Mouse (Mus musculus) layer of hippocampus, adult 11-12 months (tissue): ENCODE results near the gene Tmem266.

ENCODE experiments used
- DNase-seq: peaks from one replicate; pipeline ENCODE4 v3.0.0; 2022; ENCODE audit warnings: low spot score

The Tmem266 gene

DNA sequence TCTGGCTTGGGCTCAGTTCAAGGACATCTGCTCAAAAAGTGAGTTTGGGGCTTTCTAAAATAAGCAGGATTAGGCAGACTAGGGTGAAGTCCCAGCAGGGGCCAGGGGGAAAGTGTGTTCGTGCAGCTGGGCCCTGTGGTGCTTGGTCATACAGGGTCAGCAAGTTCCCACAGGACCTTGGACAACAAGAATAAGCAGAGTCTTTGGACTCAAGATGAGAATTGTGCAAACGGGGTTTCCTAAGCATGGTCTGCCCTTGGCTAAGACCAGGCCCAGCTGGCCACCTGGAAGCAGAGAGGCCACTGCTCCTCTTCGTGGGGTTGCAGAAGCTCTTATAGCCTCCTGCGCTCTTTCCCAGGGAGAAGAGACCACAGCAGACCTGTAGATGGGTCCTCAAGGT, 77.5 kb downstream of the Tmem266 start:
- DNase-seq, result no peak

DNA sequence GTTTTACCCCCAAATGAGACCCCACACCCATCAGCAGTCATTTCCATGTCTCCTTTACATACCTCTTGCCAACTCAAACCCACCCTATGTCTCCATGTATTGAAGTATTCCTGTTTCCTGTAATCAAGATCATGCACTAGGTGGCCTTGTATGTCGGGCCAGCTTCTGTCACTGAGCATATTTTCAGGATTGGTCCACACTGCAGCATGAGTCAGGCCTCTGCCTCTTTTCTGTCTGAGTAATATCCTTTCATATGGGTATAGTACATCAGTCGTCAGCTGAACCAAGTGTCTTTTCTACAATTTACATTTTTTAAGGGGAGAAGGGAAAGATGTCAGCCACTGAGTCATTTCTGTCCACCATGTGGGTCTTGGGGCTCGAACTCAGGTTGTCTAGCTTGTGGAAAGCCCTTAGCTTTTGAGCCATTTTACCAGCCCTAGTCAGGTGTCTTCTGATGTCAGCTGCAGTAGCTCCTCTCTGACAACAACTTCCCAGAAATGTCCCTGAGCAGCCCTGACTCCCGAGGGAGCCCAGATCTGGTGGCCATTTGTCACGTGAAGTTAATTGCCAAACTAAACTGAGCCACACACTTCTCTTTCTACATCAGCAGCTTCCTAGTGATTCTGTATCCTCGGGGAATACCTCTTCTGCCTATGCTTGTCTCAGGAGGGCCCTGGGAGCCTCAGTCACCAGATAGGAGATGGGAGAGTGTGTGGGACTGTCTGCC, 78.4 kb downstream of the Tmem266 start:
- no peak for DNase-seq

DNA sequence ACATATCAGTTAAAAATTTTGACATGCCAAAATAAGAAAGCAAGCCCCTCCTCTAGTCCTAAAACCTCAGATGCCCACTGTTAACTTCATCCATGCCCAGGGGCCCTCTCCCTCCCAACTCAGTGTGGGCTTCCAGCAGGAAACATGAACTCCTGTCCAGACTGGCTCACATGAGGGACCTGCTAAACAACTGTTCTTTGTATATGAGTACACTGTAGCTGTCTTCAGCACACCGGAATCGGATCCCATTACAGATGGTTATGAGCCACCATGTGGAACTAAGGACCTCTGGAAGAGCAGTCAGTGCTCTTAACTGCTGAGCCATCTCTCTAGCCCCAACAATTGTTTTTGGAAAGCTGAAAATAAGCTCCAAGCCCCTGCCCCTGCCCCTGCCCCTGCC, 80.1 kb downstream of the Tmem266 start:
- DNase-seq, result no peak

DNA sequence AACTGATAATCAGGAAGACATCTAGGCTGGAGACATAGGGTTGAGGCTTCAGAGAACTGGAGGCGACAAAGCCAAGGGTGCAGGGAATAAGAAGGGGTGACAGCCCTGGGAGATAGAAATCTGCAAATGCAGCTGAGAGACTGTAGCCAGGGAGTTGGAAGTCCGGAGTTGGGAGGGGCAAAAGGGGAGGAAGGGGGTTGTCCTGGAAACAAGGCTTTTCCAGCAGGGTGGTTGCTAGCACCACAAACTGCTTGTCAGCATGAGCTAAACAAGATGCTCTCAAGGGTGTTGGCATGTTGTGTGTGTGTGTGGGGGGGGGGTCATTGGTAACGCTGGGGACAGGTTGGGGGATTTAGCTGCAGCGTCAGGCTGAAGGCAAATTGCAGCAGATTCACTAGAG, 82.1 kb downstream of the Tmem266 start:
- no peak for DNase-seq

- no peak for DNase-seq
These were observed 83.1 kb downstream of the Tmem266 start for GRCm38 (mm10) chr9:55409833-55410232.

- DNase-seq, result no peak
These were observed 83.7 kb downstream of the Tmem266 start for GRCm38 (mm10) chr9:55410430-55410829.

GRCm38 (mm10) chr9:55411154-55411553, 84.4 kb downstream of the Tmem266 start:
- DNase-seq, result no peak

- DNase-seq, result no peak
These were observed 95.1 kb downstream of the Tmem266 start for GRCm38 (mm10) chr9:55421786-55422185.

DNA sequence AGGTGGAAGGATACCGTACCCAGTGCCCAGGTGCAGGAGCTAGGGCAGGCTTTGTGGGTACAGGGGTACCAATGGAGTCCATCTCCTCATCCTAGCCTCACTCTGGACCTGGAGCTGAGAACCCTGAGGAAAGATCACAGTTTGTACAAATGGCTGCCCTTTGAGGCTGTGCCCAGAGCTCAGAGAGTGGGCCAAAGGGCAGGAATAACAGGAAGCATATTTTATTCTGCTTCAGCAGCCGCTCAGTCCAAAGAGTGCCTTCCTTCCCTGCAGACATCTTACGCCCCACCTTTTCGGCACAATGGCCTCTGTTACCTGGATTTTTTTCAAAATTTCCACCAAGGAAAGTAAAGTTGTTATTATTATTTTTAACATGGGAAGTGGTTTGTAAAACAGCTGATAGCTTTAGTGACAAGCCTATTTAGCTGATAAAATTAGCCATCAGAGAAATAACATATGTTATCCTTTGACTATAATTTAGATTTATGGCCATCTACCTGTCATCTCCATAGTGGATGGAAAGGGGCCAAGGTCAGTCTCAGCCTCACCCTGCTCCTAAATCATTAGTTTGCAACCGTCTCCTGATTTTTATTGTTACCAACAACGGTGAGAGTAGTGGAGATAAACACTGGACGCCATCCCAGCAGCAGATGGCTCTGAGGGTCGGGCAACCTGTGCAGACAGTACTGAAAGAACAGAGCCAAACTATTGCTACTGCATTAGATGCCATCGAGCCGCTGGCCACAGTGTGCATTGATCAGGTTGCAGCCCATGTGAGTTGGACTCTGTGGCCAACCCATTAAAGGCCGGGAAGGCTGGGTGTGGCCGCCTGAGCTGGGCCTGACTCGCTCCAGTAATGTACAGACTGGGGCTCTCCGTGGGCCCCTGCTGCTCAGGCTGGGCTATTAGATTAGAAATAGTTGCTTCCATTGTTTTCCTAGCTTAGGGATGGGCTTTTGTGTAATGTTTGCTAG, 97.0 kb downstream of the Tmem266 start:
- no peak for DNase-seq

DNA sequence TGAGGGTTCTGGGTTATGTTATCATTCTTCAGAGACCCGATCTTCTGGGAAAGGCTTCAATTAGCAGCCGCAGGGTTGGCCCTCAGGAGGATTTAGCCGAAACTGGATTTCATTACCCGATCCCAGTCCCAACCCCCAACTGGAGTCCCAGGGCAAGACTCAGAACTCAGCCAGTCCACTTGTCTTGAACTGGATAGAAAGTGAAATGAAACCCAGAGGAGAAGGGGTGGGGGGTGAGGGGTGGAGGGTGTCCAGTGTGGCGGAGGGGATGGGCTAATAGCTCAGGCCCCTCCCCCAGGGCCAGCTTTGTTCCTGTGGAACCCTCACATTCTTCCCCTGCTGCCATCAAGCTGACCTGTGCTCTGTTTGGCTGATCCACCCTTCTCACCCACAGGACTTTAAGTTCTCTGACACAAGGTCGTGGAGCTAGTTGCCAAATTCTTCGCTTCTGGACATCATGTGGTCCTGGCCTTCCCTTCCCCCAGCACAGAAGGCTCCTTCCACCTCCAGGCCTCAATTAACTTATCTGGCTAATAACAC, 98.6 kb downstream of the Tmem266 start:
- DNase-seq, result no peak

DNA sequence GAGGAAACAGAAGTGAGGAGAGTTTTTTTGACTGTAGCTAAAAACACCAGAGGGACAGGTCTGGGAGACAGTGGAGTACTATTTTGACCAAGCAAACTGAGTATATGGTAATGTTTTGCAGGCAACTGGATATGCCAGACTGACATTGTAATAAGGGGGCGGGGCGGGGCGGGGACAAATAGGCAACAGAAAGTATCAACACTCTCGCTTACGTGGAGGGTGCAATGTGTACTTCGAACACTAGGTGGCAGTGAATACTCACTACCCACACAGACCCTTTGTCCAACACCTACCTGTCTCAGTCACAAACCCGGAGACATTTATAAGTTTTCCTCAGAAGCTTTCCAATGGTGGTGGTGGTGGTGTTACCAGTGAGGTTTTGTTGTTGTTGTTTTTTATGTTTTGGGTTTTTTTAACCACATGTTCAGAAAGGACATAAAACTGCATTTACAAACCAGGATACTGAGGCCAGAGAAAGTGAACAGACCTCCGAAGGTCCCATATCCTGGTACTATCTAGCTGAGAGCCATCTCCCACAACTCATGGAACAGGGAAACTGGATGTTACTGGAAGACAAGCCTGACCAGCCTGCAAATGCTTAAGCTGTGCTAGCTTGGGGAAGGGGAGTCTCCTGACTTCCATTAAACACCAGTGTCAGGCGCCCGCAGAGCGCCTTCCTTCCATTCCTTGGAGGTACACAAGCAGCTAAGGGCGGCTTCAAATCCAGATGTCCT, 102.7 kb downstream of the Tmem266 start:
- peak; percentile 80 for DNase-seq

GRCm38 (mm10) chr9:55430133-55430532, 103.4 kb downstream of the Tmem266 start:
- DNase-seq, result no peak

- DNase-seq, result no peak
These were observed 105.9 kb downstream of the Tmem266 start for GRCm38 (mm10) chr9:55432306-55433289.

DNA sequence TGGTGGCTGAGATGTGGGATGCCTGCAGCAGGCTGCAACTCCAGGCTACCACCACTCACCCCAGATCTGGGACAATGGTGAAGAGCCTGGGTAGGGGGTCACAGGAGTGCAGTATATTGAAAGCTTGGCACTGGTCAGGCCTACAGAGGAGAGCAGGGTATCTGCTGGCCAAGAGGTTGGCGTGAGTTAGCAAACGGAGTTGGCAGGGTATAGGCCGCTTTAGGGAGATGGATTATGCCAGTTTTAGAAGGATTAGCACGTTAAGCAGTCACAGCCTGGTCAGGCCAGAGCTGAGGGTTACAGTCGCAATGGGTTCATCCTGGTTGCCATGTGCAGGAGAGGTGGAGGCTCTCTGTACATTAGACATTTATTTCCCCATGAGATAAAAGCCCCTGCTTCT, 107.2 kb downstream of the Tmem266 start:
- DNase-seq, result no peak

DNA sequence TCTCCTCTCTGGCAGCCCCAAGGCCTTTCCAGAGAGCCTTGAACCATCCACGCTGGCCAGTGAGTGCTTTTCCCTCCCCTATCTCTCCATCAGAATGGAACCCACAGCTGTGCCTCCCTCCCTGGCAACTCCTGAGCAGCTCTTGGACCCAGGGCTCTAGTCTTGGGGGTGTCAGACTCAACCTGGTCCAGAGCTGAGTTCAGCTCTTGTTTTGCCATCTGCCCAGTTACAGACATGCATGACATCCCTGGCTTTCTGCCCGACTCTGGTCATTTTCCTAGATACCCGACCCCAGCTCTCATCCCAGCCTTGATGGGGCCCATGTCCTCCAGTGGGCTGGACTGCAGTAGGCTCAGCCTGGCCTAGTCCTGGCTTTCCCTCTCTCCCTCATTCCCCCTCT, 111.7 kb downstream of the Tmem266 start:
- no peak for DNase-seq

DNA sequence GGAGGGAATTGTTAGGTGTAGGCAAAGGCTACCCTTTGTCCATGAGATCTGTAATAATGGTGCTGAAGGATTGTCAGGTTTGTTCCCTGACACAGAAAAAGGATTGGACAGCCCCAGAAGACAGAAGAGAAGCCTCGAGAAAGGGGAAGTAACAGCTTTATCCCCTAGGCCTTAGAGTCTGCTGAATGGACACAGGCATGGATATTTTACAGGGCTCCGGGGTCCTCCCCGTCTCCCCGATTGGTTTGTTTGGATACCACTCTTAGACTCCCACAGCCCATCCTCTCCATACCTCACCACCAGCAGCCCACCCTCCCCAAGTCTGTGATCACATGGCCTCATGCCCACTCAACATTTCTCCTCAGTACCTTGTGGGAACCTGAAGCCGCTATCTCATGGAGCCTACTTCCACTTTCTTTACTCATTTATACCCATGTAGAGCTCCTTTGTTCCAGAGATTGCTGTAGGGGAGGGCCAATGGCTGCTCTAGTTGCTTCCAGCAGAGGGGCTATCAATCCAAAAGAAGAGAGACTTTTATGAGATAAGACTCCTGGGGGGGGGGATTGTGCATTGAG, 112.6 kb downstream of the Tmem266 start:
- DNase-seq, result no peak

DNA sequence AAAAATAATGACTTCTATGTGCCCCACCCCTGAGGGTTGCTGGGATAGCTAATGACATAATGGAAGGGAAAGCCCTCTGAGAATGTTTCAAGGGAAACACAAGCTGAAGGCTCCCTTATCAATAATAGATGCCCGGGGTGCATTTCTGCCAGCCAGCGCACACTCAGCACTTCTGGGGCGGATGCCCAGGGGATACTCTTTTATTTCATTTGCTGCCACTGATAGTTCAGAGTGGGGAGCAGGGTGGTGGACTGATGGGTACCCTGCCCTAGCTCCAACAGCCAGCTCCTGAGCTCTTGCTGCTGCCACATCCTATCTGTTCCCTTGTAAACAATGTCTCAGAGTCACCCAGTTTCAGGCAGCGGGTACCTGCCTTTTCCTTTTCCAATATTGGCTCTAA, 120.8 kb downstream of the Tmem266 start:
- DNase-seq, result no peak

DNA sequence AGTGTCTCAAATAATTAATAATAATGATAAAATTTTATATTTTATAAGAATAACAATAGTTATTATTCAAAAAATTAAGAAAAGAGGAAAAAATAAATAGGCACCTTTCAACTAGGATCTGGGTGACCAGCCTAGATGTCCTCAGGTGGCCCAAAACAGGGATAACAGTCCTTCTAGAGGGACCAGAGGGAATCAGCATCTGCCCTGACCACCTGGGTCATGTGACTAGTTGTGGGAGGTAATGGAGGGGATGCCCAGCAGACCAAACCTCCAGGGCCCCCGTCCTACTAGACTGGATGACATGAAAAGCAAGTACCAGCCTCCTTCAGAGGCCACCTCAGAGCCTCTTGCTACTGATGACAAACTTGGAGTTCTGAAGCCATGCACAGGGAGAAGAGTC, 122.4 kb downstream of the Tmem266 start:
- DNase-seq, result no peak

DNA sequence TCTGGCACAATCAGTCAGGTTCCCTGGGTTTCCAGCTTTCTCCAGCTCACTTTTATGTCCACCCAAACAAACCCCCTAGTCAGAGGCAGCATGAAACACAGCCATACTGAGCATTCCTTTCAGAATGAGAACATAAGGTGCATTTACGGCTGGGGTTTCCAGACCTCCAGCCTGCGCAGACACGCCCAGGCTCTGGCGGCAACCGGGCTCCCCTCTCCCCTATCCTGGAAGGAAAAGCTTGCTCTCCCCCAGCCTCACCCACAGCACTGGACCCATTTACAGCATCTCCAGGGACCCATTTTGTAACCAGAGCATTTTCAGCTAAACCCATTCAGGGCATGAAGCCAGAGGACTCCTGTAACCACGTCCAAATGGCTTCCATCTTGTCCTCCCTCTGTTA, 123.3 kb downstream of the Tmem266 start:
- DNase-seq, result no peak

- no peak for DNase-seq
These were observed 124.7 kb downstream of the Tmem266 start for GRCm38 (mm10) chr9:55451426-55451825.

DNA sequence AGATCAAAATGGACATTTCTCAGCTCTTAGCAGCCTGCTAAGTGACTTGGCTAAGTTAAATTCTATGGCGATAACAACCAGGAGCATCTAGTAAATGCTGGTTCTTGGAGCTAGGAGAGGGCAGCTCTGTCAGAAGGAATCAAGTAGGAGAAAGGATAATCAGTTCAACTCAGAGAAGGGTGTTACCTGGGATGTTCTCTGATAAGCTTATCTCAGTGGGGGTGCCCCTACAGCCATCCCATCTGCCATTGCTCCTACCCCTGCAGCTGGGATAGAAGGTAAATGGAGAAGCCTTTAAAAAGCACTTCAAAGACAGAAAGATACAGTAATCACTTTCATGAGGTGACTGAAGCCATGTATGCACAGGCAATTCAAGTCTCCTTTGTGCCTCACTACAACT, 126.2 kb downstream of the Tmem266 start:
- no peak for DNase-seq
